Mouse (Mus musculus) G1E-ER4 (cell line): ENCODE data around the gene Gm1043. TPM values are rescaled to one million over a fixed set of nuclear protein-coding genes. Genes with fewer than 3 reads are reported as not detected.

ENCODE experiments used
- GATA1 ChIP-seq: IDR thresholded peaks from one replicate; pipeline ENCODE4 v1.8.0; 2012; ENCODE audit warnings: low read length, inconsistent platforms
- polyA plus RNA-seq: library from polyadenylated mRNA; stranded (reverse); fragments of >175 nt; gene quantifications from 2 replicates; pipeline ENCODE4 v1.2.3, GENCODE M21; 2012

Gm1043 gene
- polyA plus RNA-seq, 1 experiment = not detected

DNA sequence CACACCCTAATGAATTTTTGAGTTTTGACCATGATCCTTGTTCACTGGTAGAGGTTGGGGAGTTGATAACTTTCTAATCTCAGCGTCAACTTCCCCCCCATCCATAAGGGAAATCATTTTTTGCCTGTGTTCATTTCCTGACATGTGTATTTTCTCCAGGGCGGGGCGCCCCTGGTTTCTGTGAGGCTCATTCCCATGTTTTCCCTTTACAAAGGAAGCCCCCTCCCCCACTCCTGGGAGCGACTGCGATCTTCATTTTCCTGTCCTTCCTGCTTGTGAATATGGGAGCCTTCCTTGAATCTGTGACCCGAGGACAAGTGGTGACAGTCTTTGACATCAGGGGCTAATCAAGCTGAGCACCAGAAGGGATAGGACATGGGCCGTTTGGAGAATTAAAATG, 171.7 kb downstream of the Gm1043 start:
- TF ChIP-seq GATA1 = no peak

- TF ChIP-seq GATA1 = no peak
Observed at GRCm38 (mm10) chr5:37257243-37257642, 172.1 kb downstream of the Gm1043 start.

- no peak for TF ChIP-seq GATA1
Observed at GRCm38 (mm10) chr5:37261734-37262133, 176.6 kb downstream of the Gm1043 start.

GRCm38 (mm10) chr5:37263816-37264215, 178.6 kb downstream of the Gm1043 start:
- no peak for TF ChIP-seq GATA1

Other genes with a start within 250 kb of the Gm1043 start
- gene Ppp2r2c, start 216.9 kb upstream of the Gm1043 start, polyA plus RNA-seq = 0.01 TPM in 1 of 2 replicates, not detected in the other
- not detected in 2 replicates for gene Wfs1, start 96.2 kb upstream of the Gm1043 start, polyA plus RNA-seq
- gene Crmp1, start 156.6 kb downstream of the Gm1043 start, polyA plus RNA-seq = not detected in 2 replicates